Mouse (Mus musculus) NIH3T3 (cell line): ENCODE data around the gene Plcb1.

ENCODE experiments used
- DNase-seq: peaks from one replicate; pipeline ENCODE4 v3.0.0-alpha.2; 2012; ENCODE audit warnings: low read depth

The Plcb1 gene

GRCm38 (mm10) chr2:135411675-135412074 lies 625.8 kb downstream of the Plcb1 start:
- DNase-seq: no peak

GRCm38 (mm10) chr2:135415137-135415536 lies 629.3 kb downstream of the Plcb1 start:
- DNase-seq: no peak

GRCm38 (mm10) chr2:135419301-135419700 lies 633.4 kb downstream of the Plcb1 start:
- no peak for DNase-seq

- DNase-seq: no peak
Observed at GRCm38 (mm10) chr2:135434947-135435515, 649.2 kb downstream of the Plcb1 start.

- no peak for DNase-seq
Observed at GRCm38 (mm10) chr2:135439034-135439433, 653.2 kb downstream of the Plcb1 start.

DNA sequence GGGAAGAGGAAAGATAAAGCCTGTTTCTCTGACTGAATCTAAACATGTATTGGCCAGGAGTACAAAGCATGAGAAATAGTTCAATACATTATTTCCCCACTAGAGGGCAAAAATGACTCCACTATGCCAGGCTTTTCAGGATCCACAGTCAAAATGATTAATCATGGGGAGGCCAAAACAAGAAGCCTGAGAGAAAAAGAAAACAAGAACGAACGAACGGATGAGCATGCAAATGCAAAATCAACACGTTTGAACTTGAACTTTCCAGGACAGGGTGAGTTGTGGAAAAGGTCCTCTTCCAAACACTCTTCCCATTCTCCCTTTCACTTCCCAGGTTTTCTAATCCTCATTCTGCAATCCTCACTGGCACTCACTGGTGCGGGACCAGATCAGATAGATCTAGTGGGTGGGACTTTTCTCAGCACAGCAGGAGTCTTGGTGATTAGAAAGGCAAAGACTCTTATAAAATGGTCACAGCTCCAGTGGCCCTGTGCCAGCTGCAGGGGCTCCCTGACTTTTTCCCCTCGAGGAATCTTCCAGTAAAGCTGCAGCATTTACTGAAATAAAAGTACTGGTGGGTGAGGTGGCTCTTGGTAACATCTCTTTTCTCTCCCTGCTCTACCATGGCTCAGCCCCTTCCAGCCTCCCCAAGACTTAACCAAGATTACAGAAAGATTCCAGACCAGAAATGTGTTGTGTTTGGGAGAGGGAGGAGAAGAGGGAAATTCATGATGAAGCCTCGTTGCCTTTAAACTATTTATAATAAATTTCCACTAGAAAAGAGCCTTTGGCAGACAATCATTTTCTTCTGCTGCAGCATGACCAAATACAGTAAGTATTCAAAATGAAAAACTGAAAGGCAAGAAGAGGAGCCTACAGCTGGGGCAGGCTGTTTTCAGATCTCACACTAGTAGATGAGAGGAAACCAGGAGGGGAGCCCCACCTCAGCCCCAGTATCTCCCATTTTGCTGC lies 654.0 kb downstream of the Plcb1 start:
- peak; percentile 82 for DNase-seq

DNA sequence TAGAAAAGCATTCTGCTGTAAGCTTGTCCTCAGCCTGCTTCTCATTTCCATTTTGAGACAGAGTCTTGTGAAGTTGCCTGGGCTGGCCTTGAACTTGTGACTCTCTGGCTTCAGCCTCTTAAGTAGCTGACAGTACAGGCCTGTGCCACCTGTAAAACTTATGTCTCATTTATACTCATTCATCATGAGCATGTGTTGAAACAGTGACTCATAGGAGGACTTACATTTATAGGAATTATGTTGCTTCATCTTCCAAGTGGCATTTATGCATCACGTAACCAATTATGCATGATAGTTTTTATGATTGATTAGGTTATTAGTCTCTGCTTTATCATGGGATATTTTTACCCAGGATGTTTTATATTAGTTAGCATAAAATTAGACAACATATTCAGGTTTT lies 667.7 kb downstream of the Plcb1 start:
- peak; percentile 63 for DNase-seq

- DNase-seq: no peak
Observed at GRCm38 (mm10) chr2:135454015-135454414, 668.1 kb downstream of the Plcb1 start.

- peak; percentile 41 for DNase-seq
Observed at GRCm38 (mm10) chr2:135454455-135454854, 668.6 kb downstream of the Plcb1 start.

DNA sequence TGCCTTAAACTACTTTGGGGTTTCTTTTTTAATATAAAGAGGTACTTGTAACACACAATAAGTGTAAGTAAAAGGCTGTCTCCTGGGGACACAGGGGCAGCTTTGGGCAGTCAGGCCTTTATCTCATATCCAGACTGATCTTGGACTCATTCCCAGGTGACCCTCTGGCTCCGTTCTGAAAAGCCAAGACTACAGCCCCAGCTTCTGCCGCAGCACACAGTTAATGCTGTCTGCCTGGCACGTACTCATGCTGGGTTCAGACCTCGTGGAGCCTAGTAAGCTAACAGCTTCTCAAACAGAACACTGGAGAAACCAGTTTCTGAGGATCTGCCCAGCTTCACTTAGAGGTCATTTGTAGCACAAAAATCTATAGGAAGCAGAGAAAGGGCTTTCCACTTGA lies 682.0 kb downstream of the Plcb1 start:
- peak; percentile 4 for DNase-seq

DNA sequence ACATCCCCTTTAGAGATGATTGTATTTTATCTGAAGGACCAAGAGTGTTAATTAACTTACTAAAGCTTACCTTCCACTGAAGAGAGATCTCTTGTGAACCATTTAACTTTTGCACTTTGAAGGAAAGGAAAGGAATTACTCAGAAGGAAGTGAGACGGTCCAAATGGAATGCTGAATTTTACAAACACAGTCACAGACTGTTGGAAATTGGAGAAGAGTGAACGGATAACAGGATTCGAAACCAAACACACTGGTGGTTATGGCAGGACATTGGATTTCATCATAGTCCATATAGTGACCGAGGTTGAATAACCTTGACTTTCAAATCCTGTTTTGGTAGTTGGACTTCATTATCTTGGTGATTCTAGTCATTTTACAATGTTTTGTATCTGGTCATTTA lies 688.2 kb downstream of the Plcb1 start:
- peak; percentile 8 for DNase-seq

GRCm38 (mm10) chr2:135485248-135485647 lies 699.4 kb downstream of the Plcb1 start:
- no peak for DNase-seq

DNA sequence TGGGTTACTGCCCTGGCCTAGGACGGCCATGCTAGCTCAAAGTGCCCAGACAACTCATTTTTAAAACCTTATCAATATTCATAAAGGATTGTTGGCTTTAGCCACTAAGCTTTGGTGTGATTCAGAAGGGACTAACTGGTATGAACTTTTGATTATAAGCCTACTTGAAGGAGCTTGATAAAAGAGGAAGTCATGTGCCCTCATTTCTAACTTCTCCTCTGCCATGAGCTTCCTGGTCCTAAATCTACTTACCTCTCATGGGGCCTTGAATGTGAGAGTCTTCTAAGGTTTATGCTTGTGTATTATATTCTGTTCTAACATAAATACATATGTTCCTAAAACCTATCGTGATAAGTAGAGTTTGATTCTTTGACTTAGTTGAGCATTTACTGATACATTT lies 702.4 kb downstream of the Plcb1 start:
- DNase-seq: no peak

GRCm38 (mm10) chr2:135489127-135489526 lies 703.3 kb downstream of the Plcb1 start:
- no peak for DNase-seq

DNA sequence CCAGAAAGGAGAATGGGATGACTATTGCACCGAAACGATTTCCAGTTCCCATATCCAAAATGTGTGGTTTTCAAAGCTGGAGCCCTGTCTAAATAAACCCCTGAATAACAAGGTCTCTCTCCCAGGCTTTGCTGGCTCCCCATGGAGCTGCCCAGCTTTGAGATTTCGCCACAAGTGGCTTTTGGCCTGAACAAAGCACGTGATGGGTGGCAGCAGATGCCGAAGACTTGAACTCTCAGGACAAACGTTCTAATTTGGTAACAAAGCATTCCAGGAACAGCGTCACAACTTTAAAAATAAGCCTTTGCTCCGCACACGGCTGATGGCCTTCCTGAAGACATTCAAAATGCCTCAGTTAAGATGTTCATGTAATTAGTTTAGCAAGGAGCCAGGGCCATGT lies 706.9 kb downstream of the Plcb1 start:
- DNase-seq: no peak

DNA sequence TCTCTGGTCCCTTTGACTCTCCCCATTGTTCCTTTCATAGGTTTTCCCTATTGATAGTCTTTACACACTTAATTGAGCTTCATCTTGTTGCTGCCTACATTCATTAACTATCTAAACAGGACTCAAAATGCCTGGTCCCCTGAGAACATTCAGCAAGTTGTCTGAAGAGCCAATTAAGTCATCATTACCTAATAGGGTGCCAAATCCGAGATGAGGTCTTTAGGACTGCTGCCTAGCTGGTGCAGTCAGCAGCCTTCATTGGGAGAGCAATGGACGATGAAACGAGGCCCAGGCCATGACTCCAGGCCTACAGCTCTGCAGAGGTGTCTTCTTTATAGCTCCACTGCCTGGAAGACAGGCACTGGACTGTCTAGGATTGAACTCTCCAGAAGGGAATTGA lies 710.7 kb downstream of the Plcb1 start:
- no peak for DNase-seq

- DNase-seq: no peak
Observed at GRCm38 (mm10) chr2:135497251-135497650, 711.4 kb downstream of the Plcb1 start.

DNA sequence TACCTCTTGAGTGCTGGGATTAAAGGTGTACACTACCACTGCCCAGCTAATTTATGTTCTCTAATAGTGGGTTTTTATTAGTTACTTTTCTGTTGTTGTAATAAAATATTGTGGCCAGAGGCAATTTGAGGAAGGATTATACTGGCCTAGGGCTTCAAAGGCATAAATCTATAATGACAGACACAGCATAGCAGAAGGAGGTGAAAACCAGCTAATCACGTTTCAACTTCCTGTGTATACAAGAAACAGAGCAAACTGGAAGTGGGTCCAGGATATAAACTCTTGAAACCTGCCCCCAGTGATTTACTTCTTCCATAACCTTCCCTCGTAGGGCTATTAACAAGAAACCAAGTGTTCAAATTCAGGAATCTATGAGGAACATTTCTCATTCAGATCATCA lies 715.0 kb downstream of the Plcb1 start:
- no peak for DNase-seq

- no peak for DNase-seq
Observed at GRCm38 (mm10) chr2:135503328-135503997, 717.6 kb downstream of the Plcb1 start.

GRCm38 (mm10) chr2:135503998-135504354 lies 718.1 kb downstream of the Plcb1 start:
- no peak for DNase-seq

GRCm38 (mm10) chr2:135507111-135507510 lies 721.2 kb downstream of the Plcb1 start:
- DNase-seq: peak; percentile 25

DNA sequence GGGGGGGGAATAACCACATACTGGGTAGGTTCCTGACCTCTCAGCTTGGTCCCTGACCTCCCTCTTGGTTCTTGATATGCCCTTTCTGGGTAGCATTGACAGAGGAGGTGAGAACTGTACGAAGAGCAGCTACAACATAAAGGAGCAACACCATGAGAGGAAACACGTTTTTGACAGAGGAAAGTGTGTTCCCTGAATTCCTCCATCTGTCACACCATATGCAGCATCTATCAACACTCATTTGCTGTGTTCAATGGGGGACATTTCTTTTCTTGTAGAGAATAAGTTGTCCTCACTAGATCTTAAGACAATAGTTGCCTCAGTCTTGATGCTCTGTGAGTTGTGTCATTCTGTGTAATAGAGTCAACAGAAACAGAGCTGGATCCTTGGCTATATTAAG lies 733.1 kb downstream of the Plcb1 start:
- no peak for DNase-seq
